ENCODE assay signal across 10 mouse cellular contexts in genomic region chr9:61081474-61082021, GRCm38 (mm10).
DNase-seq lines count a peak whose midpoint lies in the region; ATAC-seq and TF ChIP-seq lines count a peak whose summit lies in the region.
"Had no signal": no experiment of that assay in that cellular context is flagged by ENCODE, and none has a peak within 500 bp of the region (broad histone marks: within the 10 kb centered on the region; RNA-seq: fewer than 3 reads in every experiment).

No protein-coding gene starts in this region.

- no peak for TF ChIP-seq EP300 in stomach, postnatal 0 days (optimal IDR thresholded peaks at IDR 0.05)

- peaks cover 19% of the 10 kb centered on the region for H3K4me1 ChIP-seq in forebrain, embryonic 15.5 days
- H3K4me1 ChIP-seq in heart, embryonic 11.5 days (ENCODE audit: control insufficient read depth, insufficient read depth, low read length) = no peaks in the 10 kb centered on the region
- no peaks in the 10 kb centered on the region for H3K4me1 ChIP-seq in stomach, postnatal 0 days (replicated peaks; ENCODE audit: control insufficient read depth, insufficient read depth)

- no peaks in the 10 kb centered on the region for H3K36me3 ChIP-seq in forebrain, embryonic 15.5 days
- no peaks in the 10 kb centered on the region for H3K36me3 ChIP-seq in heart, embryonic 11.5 days (ENCODE audit: control insufficient read depth, insufficient read depth, low read length)
- H3K36me3 ChIP-seq in stomach, postnatal 0 days (ENCODE audit: control insufficient read depth, insufficient read depth, low read length) = no peaks in the 10 kb centered on the region

- H3K27ac ChIP-seq in forebrain, embryonic 15.5 days (replicated peaks) = peak overlapping the region; percentile 58
- no peak overlapping the region for H3K27ac ChIP-seq in heart, embryonic 11.5 days (ENCODE audit: low read depth, low read length)
- no peak overlapping the region for H3K27ac ChIP-seq in stomach, postnatal 0 days (replicated peaks)
- H3K27ac ChIP-seq: kidney, postnatal 0 days had no signal

- no peaks in the 10 kb centered on the region for H3K9me3 ChIP-seq in forebrain, embryonic 15.5 days
- H3K9me3 ChIP-seq in heart, embryonic 11.5 days (replicated peaks; ENCODE audit: control insufficient read depth, low read length) = no peaks in the 10 kb centered on the region
- no peaks in the 10 kb centered on the region for H3K9me3 ChIP-seq in stomach, postnatal 0 days (ENCODE audit: control insufficient read depth, low read length)

- H3K9ac ChIP-seq in forebrain, embryonic 15.5 days (replicated peaks) = no peak overlapping the region
- H3K9ac ChIP-seq in heart, embryonic 11.5 days (ENCODE audit: low read depth, low read length) = no peak overlapping the region
- H3K9ac ChIP-seq in stomach, postnatal 0 days (ENCODE audit: low read length) = no peak overlapping the region

- peak overlapping the region; percentile 16 for H3K4me2 ChIP-seq in forebrain, embryonic 15.5 days (replicated peaks)
- no peak overlapping the region for H3K4me2 ChIP-seq in heart, embryonic 11.5 days
- H3K4me2 ChIP-seq in stomach, postnatal 0 days (replicated peaks; ENCODE audit: low read depth) = no peak overlapping the region

- WGBS in forebrain, embryonic 15.5 days = 4% methylated on average over 16 of the region's 16 CpGs
- WGBS in heart, embryonic 11.5 days (ENCODE audit: insufficient replicate concordance) = 77% methylated on average over 16 of the region's 16 CpGs
- 79% methylated on average over 16 of the region's 16 CpGs for WGBS in stomach, postnatal 0 days

- DNase-seq in embryo, embryonic 11 days = peak; percentile 38
- no peak for DNase-seq in embryo, embryonic 9.5 days (ENCODE audit: extremely low spot score)
- DNase-seq in left cerebral cortex, adult 8-10 months (ENCODE audit: low spot score in 2 of 2) = peak; percentile 12 to 46
- DNase-seq in retina, postnatal 1 day = peak; percentile 63
- no peak for DNase-seq in gastrocnemius, adult 18-20 months (ENCODE audit: low spot score)
- no peak for DNase-seq in stomach, postnatal 0 days (ENCODE audit: low spot score)
- DNase-seq: heart, adult 18-20 months had no signal

- TF ChIP-seq CTCF in stomach, postnatal 0 days (IDR thresholded peaks at IDR 0.05; ENCODE audit: low read depth) = no peak

- no peaks in the 10 kb centered on the region for H3K27me3 ChIP-seq in forebrain, embryonic 15.5 days
- peaks cover 3% of the 10 kb centered on the region; the same call in 1 of the 2 replicates for H3K27me3 ChIP-seq in heart, embryonic 11.5 days (ENCODE audit: control insufficient read depth, insufficient read depth, low read length)
- H3K27me3 ChIP-seq in stomach, postnatal 0 days (ENCODE audit: control insufficient read depth, insufficient read depth, low read length) = no peaks in the 10 kb centered on the region

- H3K4me3 ChIP-seq in forebrain, embryonic 15.5 days = no peak overlapping the region
- H3K4me3 ChIP-seq in heart, embryonic 11.5 days (ENCODE audit: low read depth, low read length) = no peak overlapping the region
- no peak overlapping the region for H3K4me3 ChIP-seq in stomach, postnatal 0 days (ENCODE audit: low read depth, low read length)

- peak; percentile 73 for ATAC-seq in forebrain, embryonic 15.5 days (replicated peaks)
- ATAC-seq in heart, embryonic 11.5 days (replicated peaks; ENCODE audit: insufficient number of reproducible peaks, low FRiP score, low TSS enrichment) = no peak
- no peak for ATAC-seq in stomach, postnatal 0 days (ENCODE audit: low FRiP score, low TSS enrichment)

Comparison
In these comparisons a context has a peak if more than half of its experiments do, and no peak if none do; other contexts are left out.
1. DNase-seq: peak in embryo, embryonic 11 days (single experiment), left cerebral cortex, adult 8-10 months (2 of 2) and retina, postnatal 1 day (single experiment); none in embryo, embryonic 9.5 days (single experiment), gastrocnemius, adult 18-20 months (single experiment) and stomach, postnatal 0 days (single experiment).